Mouse (Mus musculus) kidney, postnatal 4 days (tissue): Measurements from ENCODE around the gene Nbea.

Experiments
- DNase-seq, 2 experiments: peaks; one replicate each; pipeline ENCODE4 v3.0.0; 2021; ENCODE audit warnings: mixed read lengths in 2 of 2

The Nbea gene

GRCm38 (mm10) chr3:55819598-55819997 lies 363.9 kb downstream of the Nbea start:
- no peak for DNase-seq

GRCm38 (mm10) chr3:55818082-55818481 lies 365.4 kb downstream of the Nbea start:
- DNase-seq: no peak

GRCm38 (mm10) chr3:55816638-55817375 lies 366.7 kb downstream of the Nbea start:
- DNase-seq: peak in 1 of 2 experiments; percentile 22

GRCm38 (mm10) chr3:55816096-55816495 lies 367.4 kb downstream of the Nbea start:
- DNase-seq: no peak

GRCm38 (mm10) chr3:55814993-55815625 lies 368.4 kb downstream of the Nbea start:
- no peak for DNase-seq

GRCm38 (mm10) chr3:55794768-55795167 lies 388.7 kb downstream of the Nbea start:
- no peak for DNase-seq

GRCm38 (mm10) chr3:55793842-55794575 lies 389.5 kb downstream of the Nbea start:
- peak; percentile 56 to 62 for DNase-seq

GRCm38 (mm10) chr3:55792251-55792650 lies 391.2 kb downstream of the Nbea start:
- no peak for DNase-seq

- DNase-seq: no peak
Measured at GRCm38 (mm10) chr3:55790609-55791008, 392.9 kb downstream of the Nbea start.

- DNase-seq: no peak
Measured at GRCm38 (mm10) chr3:55789856-55790255, 393.6 kb downstream of the Nbea start.

GRCm38 (mm10) chr3:55788621-55789201 lies 394.8 kb downstream of the Nbea start:
- DNase-seq: no peak

- no peak for DNase-seq
Measured at GRCm38 (mm10) chr3:55788214-55788586, 395.3 kb downstream of the Nbea start.

- DNase-seq: peak; percentile 68 to 76
Measured at GRCm38 (mm10) chr3:55787487-55788213, 395.9 kb downstream of the Nbea start.

GRCm38 (mm10) chr3:55786835-55787486 lies 396.5 kb downstream of the Nbea start:
- no peak for DNase-seq

GRCm38 (mm10) chr3:55785981-55786725 lies 397.3 kb downstream of the Nbea start:
- DNase-seq: no peak

- DNase-seq: no peak
Measured at GRCm38 (mm10) chr3:55785266-55785980, 398.1 kb downstream of the Nbea start.

GRCm38 (mm10) chr3:55784101-55784500 lies 399.4 kb downstream of the Nbea start:
- no peak for DNase-seq

- peak; percentile 44 to 56 for DNase-seq
Measured at GRCm38 (mm10) chr3:55783171-55784081, 400.1 kb downstream of the Nbea start.

GRCm38 (mm10) chr3:55782771-55783170 lies 400.7 kb downstream of the Nbea start:
- DNase-seq: peak; percentile 36 to 53
